Mouse (Mus musculus) thymus, postnatal 10 days (tissue): ENCODE measurements at regions not wholly inside any gene's neighbourhood (a gene's known extent, or its start where the extent isn't known, plus 50 kb on each side); places are given as distances from the start of the nearest gene placed in this dataset.

Source experiments
- DNase-seq, 2 experiments: peaks; one replicate each; pipeline ENCODE4 v3.0.0; 2021; ENCODE audit warnings: low spot score in 2 of 2

- no peak for DNase-seq
Measured at GRCm38 (mm10) chr11:23170813-23171212, 85.0 kb upstream of the Xpo1 start.

GRCm38 (mm10) chr11:23171760-23172159, 84.1 kb upstream of the Xpo1 start:
- no peak for DNase-seq

GRCm38 (mm10) chr11:23181647-23182046, 74.2 kb upstream of the Xpo1 start:
- no peak for DNase-seq

- no peak for DNase-seq
Measured at GRCm38 (mm10) chr11:23185211-23185610, 70.6 kb upstream of the Xpo1 start.

GRCm38 (mm10) chr11:23201701-23202449, 54.0 kb upstream of the Xpo1 start:
- no peak for DNase-seq

- DNase-seq: no peak
Measured at GRCm38 (mm10) chr11:23203566-23203965, 52.3 kb upstream of the Xpo1 start.

GRCm38 (mm10) chr11:23204041-23204440, 51.8 kb upstream of the Xpo1 start:
- no peak for DNase-seq
